ENCODE assay signal across 32 mouse cellular contexts in genomic region chr5:115002781-115003180, GRCm38 (mm10). TPM values are rescaled to one million over a fixed set of nuclear protein-coding genes. Genes with fewer than 3 reads are reported as not detected.
DNase-seq lines count a peak whose midpoint lies in the region; ATAC-seq and TF ChIP-seq lines count a peak whose summit lies in the region.
"Had no signal": no experiment of that assay in that cellular context is flagged by ENCODE, and none has a peak within 500 bp of the region (broad histone marks: within the 10 kb centered on the region; RNA-seq: fewer than 3 reads in every experiment).

No protein-coding gene starts in this region.

- no peak overlapping the region for H3K4me3 ChIP-seq in forebrain, embryonic 11.5 days (ENCODE audit: low read depth, low read length)
- no peak overlapping the region for H3K4me3 ChIP-seq in forebrain, embryonic 15.5 days
- H3K4me3 ChIP-seq in intestine, postnatal 0 days (ENCODE audit: low read depth, low read length): no peak overlapping the region
- no peak overlapping the region for H3K4me3 ChIP-seq in intestine, embryonic 16.5 days (ENCODE audit: low read length)
- no peak overlapping the region for H3K4me3 ChIP-seq in midbrain, embryonic 11.5 days (ENCODE audit: low read depth, low read length)
- no peak overlapping the region for H3K4me3 ChIP-seq in midbrain, postnatal 0 days (ENCODE audit: low read depth, low read length)
- H3K4me3 ChIP-seq: heart, adult 2 months; heart, embryonic 13.5 days; hindbrain, embryonic 10.5 days; hindbrain, embryonic 15.5 days; limb, embryonic 10.5 days; limb, embryonic 15.5 days; midbrain, embryonic 15.5 days had no signal

- H3K4me2 ChIP-seq in forebrain, embryonic 11.5 days (ENCODE audit: low read depth, low read length, severe bottlenecking): no peak overlapping the region
- H3K4me2 ChIP-seq in forebrain, embryonic 15.5 days (replicated peaks): no peak overlapping the region
- H3K4me2 ChIP-seq in intestine, postnatal 0 days (replicated peaks; ENCODE audit: low read depth): no peak overlapping the region
- H3K4me2 ChIP-seq in intestine, embryonic 16.5 days (ENCODE audit: low read depth, low read length): no peak overlapping the region
- no peak overlapping the region for H3K4me2 ChIP-seq in midbrain, embryonic 11.5 days
- H3K4me2 ChIP-seq in midbrain, postnatal 0 days (ENCODE audit: low read depth, low read length, poor library complexity, severe bottlenecking): no peak overlapping the region
- H3K4me2 ChIP-seq: heart, embryonic 13.5 days; hindbrain, embryonic 15.5 days; limb, embryonic 15.5 days; midbrain, embryonic 15.5 days had no signal

- no peaks in the 10 kb centered on the region for H3K4me1 ChIP-seq in forebrain, embryonic 11.5 days (replicated peaks; ENCODE audit: control insufficient read depth, insufficient read depth, low read length)
- H3K4me1 ChIP-seq in forebrain, embryonic 15.5 days: no peaks in the 10 kb centered on the region
- no peaks in the 10 kb centered on the region for H3K4me1 ChIP-seq in intestine, postnatal 0 days (replicated peaks; ENCODE audit: control insufficient read depth, insufficient read depth, low read length)
- H3K4me1 ChIP-seq in intestine, embryonic 16.5 days (ENCODE audit: control insufficient read depth, insufficient read depth, low read length): no peaks in the 10 kb centered on the region; the same call in 1 of the 2 replicates
- H3K4me1 ChIP-seq in midbrain, embryonic 11.5 days (ENCODE audit: control insufficient read depth, insufficient read depth, low read length): no peaks in the 10 kb centered on the region
- H3K4me1 ChIP-seq in midbrain, postnatal 0 days (ENCODE audit: insufficient read depth, low read length): no peaks in the 10 kb centered on the region
- H3K4me1 ChIP-seq: hindbrain, embryonic 15.5 days; limb, embryonic 15.5 days; midbrain, embryonic 15.5 days had no signal

- no peak for ATAC-seq in forebrain, embryonic 11.5 days (replicated peaks; ENCODE audit: low FRiP score)
- no peak for ATAC-seq in forebrain, embryonic 15.5 days (replicated peaks)
- ATAC-seq in intestine, postnatal 0 days: no peak
- ATAC-seq in intestine, embryonic 16.5 days: no peak
- no peak for ATAC-seq in midbrain, embryonic 11.5 days (ENCODE audit: low FRiP score)
- no peak for ATAC-seq in midbrain, postnatal 0 days (ENCODE audit: low FRiP score)
- ATAC-seq: forebrain, embryonic 16.5 days; inflammation-experienced regulatory T-cells, adult 6 months; midbrain, embryonic 15.5 days; Patski had no signal

- no peak for TF ChIP-seq CTCF in intestine, postnatal 0 days (IDR thresholded peaks at IDR 0.05; ENCODE audit: low read depth)
- TF ChIP-seq CTCF in midbrain, postnatal 0 days (IDR thresholded peaks at IDR 0.05): no peak

- WGBS in forebrain, embryonic 11.5 days: 84% methylated on average over 6 of the region's 6 CpGs
- WGBS in forebrain, embryonic 15.5 days: 85% methylated on average over 6 of the region's 6 CpGs
- 52% methylated on average over 6 of the region's 6 CpGs for WGBS in intestine, postnatal 0 days
- WGBS in intestine, embryonic 16.5 days: 62% methylated on average over 6 of the region's 6 CpGs
- 73% methylated on average over 6 of the region's 6 CpGs for WGBS in midbrain, embryonic 11.5 days
- 83% methylated on average over 6 of the region's 6 CpGs for WGBS in midbrain, postnatal 0 days

- H3K9me3 ChIP-seq in forebrain, embryonic 11.5 days (ENCODE audit: control insufficient read depth, low read length): no peaks in the 10 kb centered on the region
- H3K9me3 ChIP-seq in forebrain, embryonic 15.5 days: no peaks in the 10 kb centered on the region
- H3K9me3 ChIP-seq in intestine, postnatal 0 days (ENCODE audit: control insufficient read depth): no peaks in the 10 kb centered on the region
- H3K9me3 ChIP-seq in intestine, embryonic 16.5 days (ENCODE audit: control insufficient read depth, low read length): no peaks in the 10 kb centered on the region
- H3K9me3 ChIP-seq in midbrain, embryonic 11.5 days (ENCODE audit: control insufficient read depth, low read length): no peaks in the 10 kb centered on the region
- H3K9me3 ChIP-seq in midbrain, postnatal 0 days (ENCODE audit: low read length): no peaks in the 10 kb centered on the region
- H3K9me3 ChIP-seq: heart, embryonic 13.5 days; hindbrain, embryonic 10.5 days; hindbrain, embryonic 15.5 days; limb, embryonic 10.5 days; limb, embryonic 15.5 days; midbrain, embryonic 15.5 days had no signal

- no peak overlapping the region for H3K27ac ChIP-seq in forebrain, embryonic 11.5 days (ENCODE audit: low read depth, low read length)
- no peak overlapping the region for H3K27ac ChIP-seq in forebrain, embryonic 15.5 days (replicated peaks)
- H3K27ac ChIP-seq in intestine, postnatal 0 days (ENCODE audit: low read depth, low read length): no peak overlapping the region
- H3K27ac ChIP-seq in intestine, embryonic 16.5 days (ENCODE audit: low read length): no peak overlapping the region
- H3K27ac ChIP-seq in midbrain, embryonic 11.5 days (ENCODE audit: low read depth, low read length): no peak overlapping the region
- H3K27ac ChIP-seq in midbrain, postnatal 0 days (ENCODE audit: low read depth, low read length): no peak overlapping the region
- H3K27ac ChIP-seq: heart, adult 2 months; heart, embryonic 13.5 days; hindbrain, embryonic 10.5 days; hindbrain, embryonic 15.5 days; kidney, postnatal 0 days; limb, embryonic 10.5 days; limb, embryonic 15.5 days; midbrain, embryonic 15.5 days had no signal

- DNase-seq in forebrain, embryonic 11.5 days (ENCODE audit: low spot score): peak; percentile 36
- DNase-seq in midbrain, embryonic 11.5 days (ENCODE audit: low spot score, missing footprints): peak; percentile 2
- no peak for DNase-seq in midbrain, postnatal 0 days (ENCODE audit: low spot score)
- no peak for DNase-seq in frontal cortex, adult 2 months (ENCODE audit: extremely low spot score in 1 of 2, low spot score in 1 of 2)
- no peak for DNase-seq in right cerebral cortex, postnatal 36 days (ENCODE audit: low spot score in 2 of 2)
- DNase-seq: adrenal gland, postnatal 10 days; cerebellum, adult 8-10 months; cerebellum, postnatal 25 days; heart, adult 2 months; heart, postnatal 10 days; kidney, adult 2 months; layer of hippocampus, postnatal 36 days; lung, postnatal 4 days; right cerebral cortex, adult 18-20 months; right cerebral cortex, postnatal 4 days had no signal

- H3K9ac ChIP-seq in forebrain, embryonic 11.5 days (ENCODE audit: low read length): no peak overlapping the region
- H3K9ac ChIP-seq in forebrain, embryonic 15.5 days (replicated peaks): no peak overlapping the region
- 0 out of 2 replicates have a peak overlapping the region, but pooled peaks have one; percentile 7 for H3K9ac ChIP-seq in intestine, postnatal 0 days (ENCODE audit: low read depth, low read length)
- H3K9ac ChIP-seq in intestine, embryonic 16.5 days (ENCODE audit: low read depth, low read length): no peak overlapping the region
- H3K9ac ChIP-seq in midbrain, embryonic 11.5 days (ENCODE audit: low read length): no peak overlapping the region
- no peak overlapping the region for H3K9ac ChIP-seq in midbrain, postnatal 0 days (replicated peaks; ENCODE audit: low read length, poor library complexity, severe bottlenecking)
- H3K9ac ChIP-seq: heart, embryonic 13.5 days; hindbrain, embryonic 15.5 days; limb, embryonic 15.5 days; midbrain, embryonic 15.5 days had no signal

- H3K36me3 ChIP-seq in forebrain, embryonic 11.5 days (ENCODE audit: control insufficient read depth, insufficient read depth, low read length): no peaks in the 10 kb centered on the region
- no peaks in the 10 kb centered on the region for H3K36me3 ChIP-seq in forebrain, embryonic 15.5 days
- no peaks in the 10 kb centered on the region for H3K36me3 ChIP-seq in intestine, postnatal 0 days (ENCODE audit: control insufficient read depth, insufficient read depth)
- H3K36me3 ChIP-seq in intestine, embryonic 16.5 days (ENCODE audit: control insufficient read depth, insufficient read depth, low read length): no peaks in the 10 kb centered on the region
- H3K36me3 ChIP-seq in midbrain, embryonic 11.5 days (ENCODE audit: control insufficient read depth, insufficient read depth, low read length): no peaks in the 10 kb centered on the region
- no peaks in the 10 kb centered on the region for H3K36me3 ChIP-seq in midbrain, postnatal 0 days (ENCODE audit: insufficient read depth, low read length)
- H3K36me3 ChIP-seq: heart, embryonic 13.5 days; hindbrain, embryonic 10.5 days; hindbrain, embryonic 15.5 days; limb, embryonic 10.5 days; limb, embryonic 15.5 days; midbrain, embryonic 15.5 days had no signal

- no peaks in the 10 kb centered on the region for H3K27me3 ChIP-seq in forebrain, embryonic 11.5 days (ENCODE audit: control insufficient read depth, insufficient read depth, low read length)
- H3K27me3 ChIP-seq in forebrain, embryonic 15.5 days: no peaks in the 10 kb centered on the region
- 0 out of 2 replicates have a peak, but pooled peaks cover 3% of the 10 kb centered on the region for H3K27me3 ChIP-seq in intestine, postnatal 0 days (replicated peaks; ENCODE audit: control insufficient read depth, insufficient read depth, low read length)
- no peaks in the 10 kb centered on the region for H3K27me3 ChIP-seq in intestine, embryonic 16.5 days (replicated peaks; ENCODE audit: control insufficient read depth, insufficient read depth, low read length)
- no peaks in the 10 kb centered on the region for H3K27me3 ChIP-seq in midbrain, embryonic 11.5 days (ENCODE audit: control insufficient read depth, insufficient read depth, low read length)
- H3K27me3 ChIP-seq in midbrain, postnatal 0 days (ENCODE audit: insufficient read depth, low read length): no peaks in the 10 kb centered on the region
- H3K27me3 ChIP-seq: heart, embryonic 13.5 days; hindbrain, embryonic 15.5 days; limb, embryonic 15.5 days; midbrain, embryonic 15.5 days; Patski had no signal

RNA-seq across cellular contexts. Expression of gene Sppl3, which starts 8.2 kb away (rescaled TPM):
- 31.7 and 39.5 TPM in 2 replicates for polyA plus RNA-seq in forebrain, embryonic 11.5 days (2014; fragmentation: Nextera tagmentation; extraction: Ambion mirVana)
- polyA plus RNA-seq in forebrain, embryonic 15.5 days (2015; fragmentation: Nextera tagmentation; extraction: Ambion mirVana): 19.2 and 31.7 TPM in 2 replicates
- 19.5 and 20.8 TPM in 2 replicates for polyA plus RNA-seq in intestine, postnatal 0 days (2015; fragmentation: Nextera tagmentation; extraction: Ambion mirVana)
- 8.1 and 8.6 TPM in 2 replicates for polyA plus RNA-seq in intestine, embryonic 16.5 days (2015; fragmentation: Nextera tagmentation; extraction: Ambion mirVana)
- polyA plus RNA-seq in midbrain, embryonic 11.5 days (2014; fragmentation: Nextera tagmentation; extraction: Ambion mirVana): 21.7 and 23.6 TPM in 2 replicates
- total RNA-seq in midbrain, postnatal 0 days (2014; rRNA removed): 153 TPM in 2 replicates
- polyA plus RNA-seq in midbrain, postnatal 0 days (2015; fragmentation: Nextera tagmentation; extraction: Ambion mirVana): 34.9 and 37.1 TPM in 2 replicates
- 70.2 and 71.3 TPM in 2 replicates for polyA plus RNA-seq in frontal cortex, adult 2 months (2012; rRNA removed)

RNA-seq across cellular contexts. Expression of gene Hnf1a, which starts 31.9 kb away (rescaled TPM):
- polyA plus RNA-seq in forebrain, embryonic 11.5 days (2014; fragmentation: Nextera tagmentation; extraction: Ambion mirVana): not detected in 2 replicates
- polyA plus RNA-seq in forebrain, embryonic 15.5 days (2015; fragmentation: Nextera tagmentation; extraction: Ambion mirVana): not detected in 2 replicates
- 15.9 and 16.1 TPM in 2 replicates for polyA plus RNA-seq in intestine, postnatal 0 days (2015; fragmentation: Nextera tagmentation; extraction: Ambion mirVana)
- polyA plus RNA-seq in intestine, embryonic 16.5 days (2015; fragmentation: Nextera tagmentation; extraction: Ambion mirVana): 16.1 and 21.7 TPM in 2 replicates
- polyA plus RNA-seq in midbrain, embryonic 11.5 days (2014; fragmentation: Nextera tagmentation; extraction: Ambion mirVana): not detected in 2 replicates
- not detected in 2 replicates for total RNA-seq in midbrain, postnatal 0 days (2014; rRNA removed)
- 0.05 and 0.06 TPM in 2 replicates for polyA plus RNA-seq in midbrain, postnatal 0 days (2015; fragmentation: Nextera tagmentation; extraction: Ambion mirVana)
- polyA plus RNA-seq in frontal cortex, adult 2 months (2012; rRNA removed): not detected in 2 replicates
- total RNA-seq: heart, adult 2 months; heart, postnatal 10 days; layer of hippocampus, postnatal 36 days; left cerebral cortex, postnatal 10 days; neutrophil, adult 5-6 weeks had no signal
- polyA plus RNA-seq: embryonic facial prominence, embryonic 11.5 days; heart, adult 2 months; hindbrain, embryonic 10.5 days; limb, embryonic 15.5 days; neural tube, embryonic 11.5 days had no signal

Comparison
In these comparisons a context has a peak if more than half of its experiments do, and no peak if none do; other contexts are left out.
1. DNase-seq: peak in forebrain, embryonic 11.5 days (single experiment) and midbrain, embryonic 11.5 days (single experiment); none in midbrain, postnatal 0 days (single experiment), frontal cortex, adult 2 months (0 of 2) and right cerebral cortex, postnatal 36 days (0 of 2).
2. RNA of gene Hnf1a, which starts 31.9 kb away (polyA plus RNA-seq): 16.1 to 21.7 TPM in intestine, embryonic 16.5 days and 15.9 to 16.1 TPM in intestine, postnatal 0 days; 0.05 to 0.06 TPM in midbrain, postnatal 0 days, not detected in midbrain, embryonic 11.5 days, not detected in forebrain, embryonic 15.5 days, not detected in forebrain, embryonic 11.5 days and not detected in frontal cortex, adult 2 months; every median in the first group is over 10 times any median in the second.